Mouse (Mus musculus) layer of hippocampus, postnatal 14 days (tissue): ENCODE measurements around the gene Ttll1. TPM values are rescaled to one million over a fixed set of nuclear protein-coding genes. Genes with fewer than 3 reads are reported as not detected.

ENCODE experiments used
- DNase-seq, 2 experiments: peaks; one replicate each; pipeline ENCODE4 v3.0.0; 2021 to 2022; ENCODE audit warnings: low spot score in 2 of 2, mixed read lengths in 1 of 2
- total RNA-seq, 2 experiments: library from RNA; stranded (reverse); gene quantifications; 2 replicates each; pipeline ENCODE4 v1.2.3; 2021

The Ttll1 gene
- total RNA-seq, 2 experiments from 2014 or later, result 37.8 to 39.2 TPM

DNA sequence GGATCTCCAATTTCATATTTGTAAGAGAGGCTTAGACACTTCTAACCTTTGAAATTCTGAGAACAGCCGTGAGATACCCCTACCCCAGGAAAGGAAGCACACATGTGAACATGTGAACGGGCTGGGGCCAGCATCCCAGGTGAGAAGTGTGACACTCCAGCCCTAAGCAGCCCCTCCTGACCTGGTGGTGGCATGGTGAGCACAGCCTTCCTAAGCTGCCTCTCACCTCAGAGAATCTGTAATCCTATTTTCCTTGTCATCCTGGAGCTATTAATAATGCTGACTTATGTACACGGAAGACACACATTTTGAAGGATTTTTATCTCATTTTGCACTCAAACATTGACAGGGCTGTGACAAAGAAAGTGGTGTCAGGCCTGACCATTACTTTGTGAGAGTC is 49.8 kb downstream of the Ttll1 start:
- DNase-seq, result no peak

GRCm38 (mm10) chr15:83457541-83457940 is 53.2 kb downstream of the Ttll1 start:
- DNase-seq, result no peak

GRCm38 (mm10) chr15:83455637-83456036 is 55.1 kb downstream of the Ttll1 start:
- no peak for DNase-seq

GRCm38 (mm10) chr15:83455034-83455433 is 55.7 kb downstream of the Ttll1 start:
- DNase-seq, result no peak

GRCm38 (mm10) chr15:83454419-83454818 is 56.3 kb downstream of the Ttll1 start:
- DNase-seq, result no peak

- DNase-seq, result no peak
Measured at GRCm38 (mm10) chr15:83453879-83454278, 56.8 kb downstream of the Ttll1 start.

GRCm38 (mm10) chr15:83452219-83452760 is 58.4 kb downstream of the Ttll1 start:
- DNase-seq, result no peak

DNA sequence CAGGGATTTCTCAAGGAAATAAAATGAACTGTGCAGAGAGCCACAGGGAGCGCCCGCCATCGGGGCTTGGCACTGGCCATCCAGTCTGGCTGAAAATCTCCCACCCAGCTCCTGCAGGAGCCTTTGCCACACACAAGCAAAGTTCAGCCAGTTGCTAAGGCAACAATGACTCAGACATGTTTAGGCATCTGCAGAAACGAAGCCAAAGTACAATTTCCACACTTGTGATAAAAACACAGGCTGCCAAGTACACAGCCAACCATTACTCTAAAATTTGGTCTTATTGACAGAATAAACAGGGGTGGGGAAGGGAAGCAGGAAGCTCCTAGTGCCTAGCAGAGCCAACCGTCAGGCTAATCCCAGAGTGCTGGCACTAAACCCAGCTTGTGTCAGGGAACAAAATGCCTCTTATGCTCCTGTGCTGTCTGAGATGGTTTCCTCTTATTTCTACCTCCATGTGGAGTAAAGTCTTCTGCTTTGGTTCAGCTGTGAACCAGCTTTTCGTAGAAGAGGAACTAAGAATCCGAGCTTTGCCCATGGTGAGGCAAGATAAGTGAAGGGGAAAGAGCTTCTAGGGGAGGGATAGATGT is 59.0 kb downstream of the Ttll1 start:
- peak; percentile 34 to 68 for DNase-seq

- DNase-seq, result no peak
Measured at GRCm38 (mm10) chr15:83450007-83450406, 60.7 kb downstream of the Ttll1 start.

DNA sequence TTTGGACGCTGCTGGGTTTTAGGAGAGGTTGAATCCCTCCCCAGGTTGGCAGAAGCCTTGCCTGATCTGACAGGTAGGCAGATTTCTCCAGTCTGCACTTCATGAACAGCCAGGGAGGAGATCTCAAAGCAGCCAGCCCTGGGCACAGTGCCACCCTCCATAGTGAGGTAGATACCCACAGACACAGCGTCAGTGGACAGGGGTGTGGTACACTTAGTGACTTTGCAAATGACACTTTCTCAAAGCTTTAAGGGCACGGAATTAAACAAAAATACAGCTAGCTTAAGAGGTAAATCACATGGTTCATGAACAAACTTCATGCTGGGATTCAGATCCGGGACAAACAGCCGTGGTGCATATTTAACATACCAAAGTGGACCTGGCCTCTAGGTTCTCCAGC is 62.0 kb downstream of the Ttll1 start:
- DNase-seq, result no peak

GRCm38 (mm10) chr15:83447791-83448544 is 62.7 kb downstream of the Ttll1 start:
- DNase-seq, result peak; percentile 47 to 71

DNA sequence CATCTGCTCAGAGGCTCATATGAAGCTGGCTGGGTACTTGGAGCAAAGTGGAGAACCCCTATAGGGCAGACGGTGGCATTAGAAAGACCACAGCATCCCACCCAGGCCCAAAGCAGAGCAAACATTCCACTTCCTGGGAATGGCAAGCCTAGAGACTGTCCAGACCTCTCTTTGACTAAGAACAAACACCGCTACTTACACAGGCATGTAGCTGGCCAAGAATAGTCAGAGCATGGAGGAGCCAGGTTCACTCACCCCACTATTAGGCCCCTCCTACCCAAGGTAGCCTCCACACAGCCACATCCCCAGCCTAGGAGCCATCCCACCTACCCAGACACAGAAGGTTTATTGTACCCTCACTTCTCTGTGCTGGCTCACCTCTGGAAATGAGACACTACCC is 64.8 kb downstream of the Ttll1 start:
- DNase-seq, result no peak

DNA sequence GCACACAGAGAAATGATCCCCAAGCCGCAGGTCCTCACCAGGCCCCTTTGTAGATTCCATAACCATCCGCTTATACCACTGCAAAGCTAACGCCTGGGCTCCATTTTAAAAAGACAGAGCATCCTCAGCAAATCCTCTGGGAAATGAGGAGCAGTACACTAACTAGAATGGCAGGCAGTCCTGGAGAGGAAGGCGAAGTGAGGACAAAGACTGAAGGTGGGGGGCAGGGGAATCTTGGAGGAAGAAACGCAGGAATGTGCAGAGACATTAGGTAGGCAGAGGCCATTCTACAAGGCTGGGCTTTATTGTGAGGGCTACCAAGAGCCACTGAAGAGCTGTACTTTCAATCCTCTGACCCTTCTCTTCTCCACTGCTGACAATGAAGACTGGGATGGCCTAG is 65.3 kb downstream of the Ttll1 start:
- DNase-seq, result no peak

GRCm38 (mm10) chr15:83444425-83444824 is 66.3 kb downstream of the Ttll1 start:
- DNase-seq, result no peak

GRCm38 (mm10) chr15:83442495-83443037 is 68.1 kb downstream of the Ttll1 start:
- no peak for DNase-seq

- DNase-seq, result no peak
Measured at GRCm38 (mm10) chr15:83440726-83441125, 70.0 kb downstream of the Ttll1 start.

- no peak for DNase-seq
Measured at GRCm38 (mm10) chr15:83436541-83436940, 74.2 kb downstream of the Ttll1 start.

DNA sequence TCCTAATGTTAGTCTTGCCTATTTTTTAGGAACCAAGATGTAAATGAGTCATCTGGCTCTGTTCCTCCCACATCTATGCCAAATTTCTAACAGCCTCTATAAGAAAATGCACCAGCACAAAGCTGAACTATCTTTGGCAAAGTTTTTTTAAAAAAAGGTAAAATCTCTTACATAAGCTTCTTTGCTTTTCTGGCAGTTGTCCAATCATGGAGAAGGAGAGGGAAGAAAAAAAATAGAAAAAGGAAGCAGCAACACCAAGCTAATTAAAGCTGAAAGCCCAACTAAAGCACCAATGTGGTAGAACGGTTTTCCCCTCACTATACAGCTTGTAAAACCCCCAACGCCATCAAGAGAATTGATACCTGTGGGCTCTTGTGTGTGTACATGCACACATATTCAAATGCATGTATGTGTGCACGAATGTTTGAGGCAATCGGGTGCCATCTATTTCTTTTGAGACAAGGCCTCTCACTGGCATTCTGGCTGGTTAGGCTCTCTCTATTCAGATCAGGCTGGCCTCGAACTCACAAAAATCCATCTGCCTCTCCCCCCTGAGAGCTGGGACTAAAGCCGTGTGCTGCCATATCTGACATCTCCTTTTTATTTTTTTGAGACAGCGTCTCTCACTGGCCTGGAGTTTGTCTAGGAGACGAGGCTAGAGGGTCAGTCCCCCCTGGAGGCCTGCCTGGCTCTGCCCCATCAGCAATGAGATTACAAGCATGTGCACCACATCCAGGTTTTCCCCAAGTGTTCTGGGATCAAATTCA is 75.2 kb downstream of the Ttll1 start:
- peak in 1 of 2 experiments; percentile 45 for DNase-seq

DNA sequence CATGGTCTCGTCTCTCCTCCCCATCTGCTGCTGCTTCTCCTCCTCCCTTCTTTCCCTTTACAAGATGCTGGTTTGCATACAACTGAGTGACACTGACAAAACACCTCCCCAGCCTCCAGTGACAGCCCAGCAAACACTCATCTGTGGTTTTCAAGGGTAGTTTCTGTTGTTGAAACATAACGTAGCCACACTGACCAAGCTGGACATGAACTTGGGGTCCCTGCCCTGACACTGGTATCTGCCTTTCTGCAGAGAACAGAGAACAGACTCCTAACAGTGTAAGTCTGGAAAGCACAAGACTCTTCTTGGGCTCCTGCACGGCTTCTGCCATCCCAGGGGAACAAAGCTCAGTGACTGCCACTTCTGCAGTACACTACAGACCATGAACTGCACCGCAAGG is 76.0 kb downstream of the Ttll1 start:
- no peak for DNase-seq
